Mouse (Mus musculus) forebrain, postnatal 0 days (tissue): ENCODE results near the gene Kcns3. TPM values are rescaled to one million over a fixed set of nuclear protein-coding genes. Genes with fewer than 3 reads are reported as not detected.
A peak's percentile ranks its signal among the peaks of the same experiment; 100 is the strongest.
"Not testable (repeated sequence)": the region's sequence is repeated elsewhere in the genome, so short reads cannot be mapped to it uniquely, and the experiment has no call there.

Experiments
- ATAC-seq: fragments of 200-750 bp; cut with Nextera tagmentation; 2 replicates; pipeline ENCODE4 v1.8.0; 2017; ENCODE audit warnings: mild to moderate bottlenecking, moderate library complexity
- DNase-seq: peaks from one replicate; pipeline ENCODE4 v3.0.0-alpha.2; 2015
- H3K27ac ChIP-seq: fragments of 300-500 bp; sonication (generic); 2 replicates; pipeline ENCODE4 v1.5.1; 2014; ENCODE audit warnings: low read depth, mild to moderate bottlenecking, antibody characterized with exemption, low read length, moderate library complexity, mixed read lengths
- H3K27me3 ChIP-seq: fragments of 300-500 bp; sonication (generic); 2 replicates; pipeline ENCODE4 v1.6.1; 2014; ENCODE audit warnings: mild to moderate bottlenecking, low read length, mixed read lengths; ENCODE audit not compliant: insufficient read depth
- H3K36me3 ChIP-seq: fragments of 300-500 bp; sonication (generic); 2 replicates; pipeline ENCODE4 v1.6.1; 2014; ENCODE audit warnings: mild to moderate bottlenecking, moderate library complexity; ENCODE audit not compliant: insufficient read depth
- H3K4me1 ChIP-seq: fragments of 300-500 bp; sonication (generic); 2 replicates; pipeline ENCODE4 v1.6.1; 2014; ENCODE audit warnings: antibody characterized with exemption; ENCODE audit not compliant: insufficient read depth
- H3K4me2 ChIP-seq: fragments of 300-500 bp; sonication (generic); 2 replicates; pipeline ENCODE4 v1.6.1; 2014; ENCODE audit warnings: low read depth, mild to moderate bottlenecking, moderate library complexity
- H3K4me3 ChIP-seq: fragments of 300-500 bp; sonication (generic); 2 replicates; pipeline ENCODE4 v1.5.1; 2014; ENCODE audit warnings: low read depth, low read length, mixed read lengths
- H3K9ac ChIP-seq: fragments of 300-500 bp; sonication (generic); 2 replicates; pipeline ENCODE4 v1.6.1; 2014; ENCODE audit warnings: mild to moderate bottlenecking
- H3K9me3 ChIP-seq: fragments of 300-500 bp; sonication (generic); 2 replicates; pipeline ENCODE4 v1.6.1; 2016; ENCODE audit warnings: low read length
- CTCF ChIP-seq: sonication (generic); IDR thresholded peaks from 2 replicates; pipeline ENCODE4 v1.5.1; 2016; ENCODE audit warnings: antibody characterized with exemption, control low read depth, low read depth
- WGBS: fragments of 180-500 bp; shearing (Covaris S2); extraction: QIAGEN DNeasy Blood & Tissue Kit; methylation state at CpG from one replicate; pipeline ENCODE4 v1.1.7; 2014; 5-methylcytosine and 5-hydroxymethylcytosine counted together
- polyA plus RNA-seq: library from polyadenylated mRNA; unstranded; fragments of >200 nt; fragmentation: Nextera tagmentation; extraction: Ambion mirVana; gene quantifications from 2 replicates; pipeline ENCODE4 v1.2.1, GENCODE M21; 2015
- total RNA-seq: library from RNA; depleted of rRNA; stranded (reverse); fragments of >200 nt; gene quantifications from 2 replicates; pipeline ENCODE4 v1.2.3, GENCODE M21; 2014; rRNA removed

Gene Kcns3
- total and polyA plus RNA-seq, 2 experiments from 2014 or later, result 1.2 to 2.7 TPM

- H3K4me3 ChIP-seq, result no peak overlapping the region
- H3K9ac ChIP-seq, result no peak overlapping the region
- no peaks in the 10 kb centered on the region for H3K4me1 ChIP-seq
- no peak overlapping the region for H3K4me2 ChIP-seq
- ATAC-seq (no peak), DNase-seq (no peak)
- H3K9me3 ChIP-seq, result no peaks in the 10 kb centered on the region
- 51% methylated on average over 5 of the region's 5 CpGs for WGBS
- H3K36me3 ChIP-seq, result no peaks in the 10 kb centered on the region
- H3K27ac ChIP-seq, result no peak overlapping the region
- no peaks in the 10 kb centered on the region for H3K27me3 ChIP-seq
- TF ChIP-seq CTCF, result no peak
Measured at GRCm38 (mm10) chr12:11086866-11087265, 64.0 kb downstream of the Kcns3 start.

- WGBS, result 83% methylated on average over 2 of the region's 2 CpGs
- Histone ChIP-seq H3K4me2 (no peak overlapping the region), H3K9ac (no peak overlapping the region), H3K36me3 (no peaks in the 10 kb centered on the region), H3K4me3 (no peak overlapping the region), H3K27me3 (no peaks in the 10 kb centered on the region), H3K4me1 (no peaks in the 10 kb centered on the region), H3K27ac (no peak overlapping the region), H3K9me3 (no peaks in the 10 kb centered on the region)
- DNase-seq (no peak), ATAC-seq (no peak)
- TF ChIP-seq CTCF, result no peak
Measured at GRCm38 (mm10) chr12:11071079-11071478, 79.8 kb downstream of the Kcns3 start.

GRCm38 (mm10) chr12:11066865-11067264, 84.0 kb downstream of the Kcns3 start:
- no peaks in the 10 kb centered on the region for H3K27me3 ChIP-seq
- H3K4me2 ChIP-seq, result no peak overlapping the region
- H3K9ac ChIP-seq, result no peak overlapping the region
- no peaks in the 10 kb centered on the region for H3K4me1 ChIP-seq
- H3K27ac ChIP-seq, result no peak overlapping the region
- no peak overlapping the region for H3K4me3 ChIP-seq
- H3K36me3 ChIP-seq, result no peaks in the 10 kb centered on the region
- ATAC-seq (peak; percentile 75), DNase-seq (peak; percentile 15)
- TF ChIP-seq CTCF, result no peak
- 26% methylated on average over 2 of the region's 2 CpGs for WGBS
- H3K9me3 ChIP-seq, result no peaks in the 10 kb centered on the region

GRCm38 (mm10) chr12:11052676-11053075, 98.2 kb downstream of the Kcns3 start:
- H3K4me2 ChIP-seq, DNase-seq, H3K4me1 ChIP-seq, H3K4me3 ChIP-seq, H3K36me3 ChIP-seq, H3K9me3 ChIP-seq, H3K27ac ChIP-seq, ATAC-seq, H3K9ac ChIP-seq, H3K27me3 ChIP-seq: not testable (repeated sequence)
- 70% methylated on average over 4 of the region's 4 CpGs for WGBS

GRCm38 (mm10) chr12:11041821-11042220, 109.0 kb downstream of the Kcns3 start:
- DNase-seq (no peak), ATAC-seq (no peak)
- Histone ChIP-seq H3K9me3 (no peaks in the 10 kb centered on the region), H3K27ac (no peak overlapping the region), H3K9ac (no peak overlapping the region), H3K4me3 (no peak overlapping the region), H3K4me2 (no peak overlapping the region), H3K27me3 (no peaks in the 10 kb centered on the region), H3K36me3 (no peaks in the 10 kb centered on the region), H3K4me1 (no peaks in the 10 kb centered on the region)
- TF ChIP-seq CTCF, result no peak

Other genes with a start within 250 kb of the Kcns3 start
- gene Msgn1, start 57.9 kb upstream of the Kcns3 start, total RNA-seq, result not detected in 2 replicates
- gene Msgn1, start 57.9 kb upstream of the Kcns3 start, polyA plus RNA-seq, result not detected in 2 replicates
- 3.4 and 3.6 TPM in 2 replicates for gene Gen1, start 114.7 kb upstream of the Kcns3 start, total RNA-seq
- 0.80 and 1.3 TPM in 2 replicates for gene Gen1, start 114.7 kb upstream of the Kcns3 start, polyA plus RNA-seq
- gene Smc6, start 114.8 kb upstream of the Kcns3 start, total RNA-seq, result 36.0 and 39.5 TPM in 2 replicates
- 91.5 and 103 TPM in 2 replicates for gene Smc6, start 114.8 kb upstream of the Kcns3 start, polyA plus RNA-seq